Mouse (Mus musculus) cortical plate, adult 2 months (tissue): Measurements from ENCODE around the gene Trim30b.

Experiments
- CTCF ChIP-seq: fragments of 200-500 bp; IDR thresholded peaks from 2 replicates; pipeline ENCODE4 v1.5.1; 2011; ENCODE audit warnings: mild to moderate bottlenecking, control low read depth, low read length; ENCODE audit not compliant: insufficient read depth; ENCODE audit errors: extremely low read depth
- POLR2A ChIP-seq: fragments of 200-500 bp; IDR thresholded peaks from 2 replicates; pipeline ENCODE4 v1.6.1; 2011; ENCODE audit warnings: mild to moderate bottlenecking, low read length, control low read depth; ENCODE audit not compliant: insufficient read depth; ENCODE audit errors: extremely low read depth

DNA sequence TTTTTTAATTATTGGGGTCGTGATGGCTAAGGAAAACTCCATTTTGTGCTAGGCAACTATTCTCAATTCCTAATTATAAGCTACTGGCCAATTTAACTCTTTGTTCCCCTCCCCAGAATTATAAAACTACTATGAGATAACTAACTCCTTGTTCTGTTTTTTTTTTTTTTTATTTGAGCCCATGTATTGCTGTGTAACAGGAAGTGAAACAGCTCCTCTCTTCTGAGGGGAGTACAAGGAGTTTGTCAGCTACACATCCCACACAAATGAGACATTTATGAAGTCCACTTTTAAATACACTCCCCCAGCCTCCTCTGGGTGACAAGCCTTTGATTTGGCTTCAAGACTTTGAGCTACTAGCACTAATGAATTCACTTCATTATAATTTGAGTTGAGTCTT, 28.8 kb upstream of the Trim30b start:
- no peak for TF ChIP-seq CTCF
- TF ChIP-seq POLR2A, result no peak
